8 mouse cellular contexts compared by ENCODE assay signal in the genomic region with DNA sequence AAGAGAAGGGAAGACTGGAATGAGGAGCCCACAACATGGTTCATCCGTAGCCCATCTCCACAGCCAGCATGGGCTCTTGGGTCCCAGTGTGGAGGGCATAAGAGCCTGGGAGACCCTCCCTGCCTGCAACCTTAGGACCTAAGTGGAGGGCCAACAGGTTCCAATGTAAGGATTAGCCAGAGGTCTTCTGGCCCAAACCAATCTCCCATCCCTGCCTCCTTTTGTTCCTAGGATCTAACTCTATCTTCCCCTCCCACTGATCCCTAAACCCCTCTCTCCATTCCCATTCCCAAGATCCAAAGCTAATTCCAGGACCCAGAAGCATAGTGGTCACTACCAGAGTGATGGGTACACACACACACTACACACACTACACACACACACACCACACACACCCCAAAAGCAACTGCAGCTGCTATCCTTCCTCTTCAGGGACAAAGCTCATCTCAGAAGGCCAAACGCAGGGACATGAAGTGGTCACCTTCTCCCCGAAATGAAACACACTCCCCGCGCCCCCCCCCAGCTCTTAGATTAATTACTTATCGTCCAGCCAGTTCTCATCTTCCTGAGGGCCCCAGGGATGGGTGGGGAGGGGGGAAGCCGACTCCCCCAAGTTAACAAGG. TPM values are rescaled to one million over a fixed set of nuclear protein-coding genes. Genes with fewer than 3 reads are reported as not detected.
DNase-seq lines count a peak whose midpoint lies in the region; ATAC-seq and TF ChIP-seq lines count a peak whose summit lies in the region.

No protein-coding gene starts in this region.

- H3K4me2 ChIP-seq in heart, embryonic 15.5 days = peak overlapping the region; percentile 84
- H3K4me2 ChIP-seq in heart, postnatal 0 days (ENCODE audit: low read depth, low read length) = peak overlapping the region; percentile 79

- intact Hi-C loops in left cerebral cortex, postnatal 14 days (cut with DNase I) = loop anchor here (5.0 kb wide), 1 partner anchor 41 kb away; a partner anchor contains a TSS

- no peaks in the 10 kb centered on the region for H3K36me3 ChIP-seq in heart, embryonic 15.5 days
- no peaks in the 10 kb centered on the region for H3K36me3 ChIP-seq in heart, postnatal 0 days (replicated peaks; ENCODE audit: control insufficient read depth, insufficient read depth, low read length)
- H3K36me3 ChIP-seq in midbrain, embryonic 10.5 days = peaks cover 6% of the 10 kb centered on the region; the same call in 1 of the 2 replicates

- ATAC-seq in heart, embryonic 15.5 days (replicated peaks; ENCODE audit: insufficient number of reproducible peaks, insufficient read depth, low FRiP score, low read depth) = no peak
- no peak for ATAC-seq in heart, postnatal 0 days (ENCODE audit: insufficient read depth, low read depth)

- TF ChIP-seq EP300 in heart, postnatal 0 days (IDR thresholded peaks at IDR 0.05; ENCODE audit: low read depth) = no peak

- no peak for TF ChIP-seq CTCF in bone marrow, adult 2 months (IDR thresholded peaks at IDR 0.05; ENCODE audit: control insufficient read depth, insufficient read depth, low read length)
- TF ChIP-seq CTCF in heart, postnatal 0 days (IDR thresholded peaks at IDR 0.05; ENCODE audit: low read depth) = no peak

- 0 out of 2 replicates have a peak overlapping the region, but pooled peaks have one; percentile 91 for H3K27ac ChIP-seq in heart, embryonic 15.5 days
- no peak overlapping the region for H3K27ac ChIP-seq in bone marrow, adult 2 months (ENCODE audit: control insufficient read depth, insufficient read depth, low read depth, low read length, poor library complexity)
- H3K27ac ChIP-seq in heart, postnatal 0 days (ENCODE audit: low read depth) = no peak overlapping the region
- H3K27ac ChIP-seq in midbrain, embryonic 10.5 days (replicated peaks) = peak overlapping the region; percentile 94

- H3K9me3 ChIP-seq in heart, embryonic 15.5 days (replicated peaks) = no peaks in the 10 kb centered on the region
- H3K9me3 ChIP-seq in heart, postnatal 0 days (replicated peaks; ENCODE audit: control insufficient read depth, low read length) = no peaks in the 10 kb centered on the region
- no peaks in the 10 kb centered on the region for H3K9me3 ChIP-seq in midbrain, embryonic 10.5 days (replicated peaks)

- H3K27me3 ChIP-seq in heart, embryonic 15.5 days = no peaks in the 10 kb centered on the region
- H3K27me3 ChIP-seq in heart, postnatal 0 days (ENCODE audit: control insufficient read depth, insufficient read depth, low read length) = no peaks in the 10 kb centered on the region
- peaks cover 35% of the 10 kb centered on the region for H3K27me3 ChIP-seq in midbrain, embryonic 10.5 days (ENCODE audit: low read depth, poor library complexity, severe bottlenecking)

- H3K9ac ChIP-seq in heart, embryonic 15.5 days = peak overlapping the region; percentile 92
- peak overlapping the region; percentile 93 for H3K9ac ChIP-seq in heart, postnatal 0 days (replicated peaks; ENCODE audit: low read depth, low read length)

- H3K4me3 ChIP-seq in heart, embryonic 15.5 days = peak overlapping the region; percentile 89
- H3K4me3 ChIP-seq in bone marrow, adult 2 months (replicated peaks; ENCODE audit: control insufficient read depth, low read depth, low read length) = peak overlapping the region; percentile 84
- peak overlapping the region; percentile 89 for H3K4me3 ChIP-seq in heart, postnatal 0 days (ENCODE audit: low read depth, low read length)
- peak overlapping the region; percentile 90 for H3K4me3 ChIP-seq in midbrain, embryonic 10.5 days

- peaks cover 59% of the 10 kb centered on the region for H3K4me1 ChIP-seq in heart, embryonic 15.5 days (replicated peaks)
- H3K4me1 ChIP-seq in bone marrow, adult 2 months (ENCODE audit: control insufficient read depth, insufficient read depth, low read length) = no peaks in the 10 kb centered on the region; the same call in 1 of the 2 replicates
- H3K4me1 ChIP-seq in heart, postnatal 0 days (ENCODE audit: control insufficient read depth, insufficient read depth) = peaks cover 33% of the 10 kb centered on the region
- H3K4me1 ChIP-seq in midbrain, embryonic 10.5 days = peaks cover 68% of the 10 kb centered on the region

- WGBS in heart, embryonic 15.5 days = 16% methylated on average over 7 of the region's 7 CpGs
- WGBS in bone marrow, adult 2 months = 17% methylated on average over 7 of the region's 7 CpGs
- 12% methylated on average over 7 of the region's 7 CpGs for WGBS in heart, postnatal 0 days
- 13% methylated on average over 7 of the region's 7 CpGs for WGBS in midbrain, embryonic 10.5 days

- no peak for TF ChIP-seq POLR2A in bone marrow, adult 2 months (IDR thresholded peaks at IDR 0.05; ENCODE audit: borderline replicate concordance, control insufficient read depth, low read depth, low read length)

- DNase-seq in heart, adult 18-20 months = no peak
- no peak for DNase-seq in heart, postnatal 0 days (ENCODE audit: low spot score)
- DNase-seq in midbrain, embryonic 10.5 days (ENCODE audit: low spot score) = no peak
- DNase-seq in left cerebral cortex, postnatal 14 days (ENCODE audit: low spot score in 2 of 2) = no peak
- DNase-seq in thymus, postnatal 4 days = no peak
- no peak for DNase-seq in right cerebral cortex, postnatal 14 days

RNA-seq across cellular contexts. Expression of a gene that starts 1.2 kb away (rescaled TPM):
- 76.7 and 86.8 TPM in 2 replicates for polyA plus RNA-seq in heart, embryonic 15.5 days (2015; fragmentation: Nextera tagmentation; extraction: Ambion mirVana)
- 100 to 1,000 TPM; 115 to 117 TPM for total RNA-seq in heart, adult 18-20 months (2021)
- 45.9 and 89.1 TPM in 2 replicates for polyA plus RNA-seq in bone marrow, adult 2 months (2011; ENCODE audit: insufficient read depth, insufficient read length, low replicate concordance, missing spikeins)
- 194 and 287 TPM in 2 replicates for total RNA-seq in heart, postnatal 0 days (2014; rRNA removed; ENCODE audit: low replicate concordance)
- 51.4 and 67.2 TPM in 2 replicates for polyA plus RNA-seq in heart, postnatal 0 days (2015; fragmentation: Nextera tagmentation; extraction: Ambion mirVana)
- 57.3 and 68.9 TPM in 2 replicates for polyA plus RNA-seq in midbrain, embryonic 10.5 days (2016; fragmentation: Nextera tagmentation; extraction: Ambion mirVana)
- 100 to 1,000 TPM; 194 to 197 TPM for total RNA-seq in left cerebral cortex, postnatal 14 days (2021)

RNA-seq across cellular contexts. Expression of a gene that starts 19.9 kb away (rescaled TPM):
- 8.3 and 12.7 TPM in 2 replicates for polyA plus RNA-seq in heart, embryonic 15.5 days (2015; fragmentation: Nextera tagmentation; extraction: Ambion mirVana)
- total RNA-seq in heart, adult 18-20 months (2021) = under 1 TPM; 0.22 to 0.28 TPM
- 18.5 and 39.2 TPM in 2 replicates for polyA plus RNA-seq in bone marrow, adult 2 months (2011; ENCODE audit: insufficient read depth, insufficient read length, low replicate concordance, missing spikeins)
- 3.9 and 5.6 TPM in 2 replicates for total RNA-seq in heart, postnatal 0 days (2014; rRNA removed; ENCODE audit: low replicate concordance)
- 2.2 and 2.9 TPM in 2 replicates for polyA plus RNA-seq in heart, postnatal 0 days (2015; fragmentation: Nextera tagmentation; extraction: Ambion mirVana)
- 25.8 and 27.3 TPM in 2 replicates for polyA plus RNA-seq in midbrain, embryonic 10.5 days (2016; fragmentation: Nextera tagmentation; extraction: Ambion mirVana)
- total RNA-seq in left cerebral cortex, postnatal 14 days (2021) = under 1 TPM; 0.46 to 0.63 TPM

RNA-seq across cellular contexts. Expression of a gene that starts 39.3 kb away (rescaled TPM):
- 20.9 and 23.3 TPM in 2 replicates for polyA plus RNA-seq in heart, embryonic 15.5 days (2015; fragmentation: Nextera tagmentation; extraction: Ambion mirVana)
- 10 to 100 TPM; 54.5 to 56.6 TPM for total RNA-seq in heart, adult 18-20 months (2021)
- polyA plus RNA-seq in bone marrow, adult 2 months (2011; ENCODE audit: insufficient read depth, insufficient read length, low replicate concordance, missing spikeins) = 13.9 and 26.5 TPM in 2 replicates
- 47.9 and 55.5 TPM in 2 replicates for total RNA-seq in heart, postnatal 0 days (2014; rRNA removed; ENCODE audit: low replicate concordance)
- polyA plus RNA-seq in heart, postnatal 0 days (2015; fragmentation: Nextera tagmentation; extraction: Ambion mirVana) = 18.7 and 20.0 TPM in 2 replicates
- 39.1 and 41.5 TPM in 2 replicates for polyA plus RNA-seq in midbrain, embryonic 10.5 days (2016; fragmentation: Nextera tagmentation; extraction: Ambion mirVana)
- 10 to 100 TPM; 45.5 to 49.1 TPM for total RNA-seq in left cerebral cortex, postnatal 14 days (2021)

RNA-seq across cellular contexts. Expression of a gene that starts 39.8 kb away (rescaled TPM):
- 0.05 and 0.06 TPM in 2 replicates for polyA plus RNA-seq in heart, embryonic 15.5 days (2015; fragmentation: Nextera tagmentation; extraction: Ambion mirVana)
- total RNA-seq in heart, adult 18-20 months (2021) = 1 to 10 TPM; 1.2 TPM
- 0.52 TPM in 1 of 2 replicates, not detected in the other for polyA plus RNA-seq in bone marrow, adult 2 months (2011; ENCODE audit: insufficient read depth, insufficient read length, low replicate concordance, missing spikeins)
- 0.99 and 1.2 TPM in 2 replicates for total RNA-seq in heart, postnatal 0 days (2014; rRNA removed; ENCODE audit: low replicate concordance)
- 0.07 TPM in 2 replicates for polyA plus RNA-seq in heart, postnatal 0 days (2015; fragmentation: Nextera tagmentation; extraction: Ambion mirVana)
- polyA plus RNA-seq in midbrain, embryonic 10.5 days (2016; fragmentation: Nextera tagmentation; extraction: Ambion mirVana) = 0.05 TPM in 1 of 2 replicates, not detected in the other
- total RNA-seq in left cerebral cortex, postnatal 14 days (2021) = under 1 TPM; 0.59 to 0.72 TPM

RNA-seq across cellular contexts. Expression of a gene that starts 43.7 kb away (rescaled TPM):
- polyA plus RNA-seq in heart, embryonic 15.5 days (2015; fragmentation: Nextera tagmentation; extraction: Ambion mirVana) = 74.6 and 83.4 TPM in 2 replicates
- 10 to 100 TPM; 45.5 to 50.6 TPM for total RNA-seq in heart, adult 18-20 months (2021)
- 40.1 and 43.4 TPM in 2 replicates for polyA plus RNA-seq in bone marrow, adult 2 months (2011; ENCODE audit: insufficient read depth, insufficient read length, low replicate concordance, missing spikeins)
- total RNA-seq in heart, postnatal 0 days (2014; rRNA removed; ENCODE audit: low replicate concordance) = 36.0 and 41.4 TPM in 2 replicates
- polyA plus RNA-seq in heart, postnatal 0 days (2015; fragmentation: Nextera tagmentation; extraction: Ambion mirVana) = 90.1 and 92.7 TPM in 2 replicates
- polyA plus RNA-seq in midbrain, embryonic 10.5 days (2016; fragmentation: Nextera tagmentation; extraction: Ambion mirVana) = 141 and 144 TPM in 2 replicates
- total RNA-seq in left cerebral cortex, postnatal 14 days (2021) = 10 to 100 TPM; 60.5 to 65.2 TPM

Comparison
In these comparisons a context has a peak if more than half of its experiments do, and no peak if none do; other contexts are left out.
1. H3K27ac ChIP-seq: peak in heart, embryonic 15.5 days (single experiment) and midbrain, embryonic 10.5 days (single experiment); none in bone marrow, adult 2 months (single experiment) and heart, postnatal 0 days (single experiment).
2. Peak in every context shown above with its lines, with median percentiles within 50 percentile points of each other: H3K4me3 ChIP-seq.